ENCODE assay signal across 8 mouse cellular contexts in the genomic region with DNA sequence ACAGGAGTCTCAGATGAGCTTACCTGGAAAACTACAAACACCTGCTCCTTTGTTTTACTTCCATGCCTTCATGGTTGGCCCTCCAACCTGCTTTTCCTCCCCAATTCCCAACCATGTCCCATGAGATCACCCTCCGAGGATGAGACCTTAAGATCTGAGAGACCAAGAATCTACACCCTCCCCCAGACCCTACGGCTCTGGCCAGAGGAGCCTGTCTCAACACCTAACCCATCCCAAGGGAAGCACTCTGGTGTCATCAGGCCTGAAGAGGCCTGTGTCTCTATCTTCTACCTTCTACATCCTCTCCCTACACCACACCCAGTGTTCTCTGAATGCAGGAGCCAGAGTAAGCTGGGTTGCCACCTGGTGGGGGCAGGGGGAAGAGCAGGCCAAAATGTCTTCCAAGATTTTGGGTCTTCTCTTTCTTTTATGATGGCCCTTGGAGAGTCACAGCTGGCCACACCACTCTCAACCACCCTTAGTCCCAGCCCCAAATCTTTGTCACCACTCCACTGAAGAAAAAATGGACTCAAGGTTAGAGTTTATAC. TPM values are rescaled to one million over a fixed set of nuclear protein-coding genes. Genes with fewer than 3 reads are reported as not detected.
DNase-seq lines count a peak whose midpoint lies in the region; ATAC-seq lines count a peak whose summit lies in the region.

No protein-coding gene starts in this region.

- no peak overlapping the region for H3K4me3 ChIP-seq in forebrain, embryonic 14.5 days (ENCODE audit: low read depth, low read length)
- H3K4me3 ChIP-seq in forebrain, embryonic 16.5 days (replicated peaks; ENCODE audit: low read length): no peak overlapping the region
- no peak overlapping the region for H3K4me3 ChIP-seq in midbrain, embryonic 12.5 days
- H3K4me3 ChIP-seq in midbrain, embryonic 16.5 days (ENCODE audit: low read depth, low read length): no peak overlapping the region

- no peaks in the 10 kb centered on the region for H3K9me3 ChIP-seq in forebrain, embryonic 14.5 days (replicated peaks; ENCODE audit: control insufficient read depth, low read length)
- no peaks in the 10 kb centered on the region for H3K9me3 ChIP-seq in forebrain, embryonic 16.5 days (ENCODE audit: control insufficient read depth, low read length)
- H3K9me3 ChIP-seq in midbrain, embryonic 12.5 days: no peaks in the 10 kb centered on the region
- H3K9me3 ChIP-seq in midbrain, embryonic 16.5 days (replicated peaks; ENCODE audit: control insufficient read depth, low read length, poor library complexity, severe bottlenecking): no peaks in the 10 kb centered on the region

- no peak overlapping the region for H3K27ac ChIP-seq in forebrain, embryonic 14.5 days (ENCODE audit: low read depth, low read length)
- no peak overlapping the region for H3K27ac ChIP-seq in forebrain, embryonic 16.5 days (ENCODE audit: low read length)
- no peak overlapping the region for H3K27ac ChIP-seq in midbrain, embryonic 12.5 days (replicated peaks)
- no peak overlapping the region for H3K27ac ChIP-seq in midbrain, embryonic 16.5 days (ENCODE audit: low read length)

- 98% methylated on average over 2 of the region's 2 CpGs for WGBS in forebrain, embryonic 14.5 days
- WGBS in forebrain, embryonic 16.5 days: 98% methylated on average over 2 of the region's 2 CpGs
- WGBS in midbrain, embryonic 12.5 days: 80% methylated on average over 2 of the region's 2 CpGs
- WGBS in midbrain, embryonic 16.5 days: 100% methylated on average over 2 of the region's 2 CpGs

- H3K27me3 ChIP-seq in forebrain, embryonic 14.5 days (replicated peaks; ENCODE audit: control insufficient read depth, insufficient read depth, low read length): no peaks in the 10 kb centered on the region
- no peaks in the 10 kb centered on the region for H3K27me3 ChIP-seq in forebrain, embryonic 16.5 days (replicated peaks; ENCODE audit: control insufficient read depth, insufficient read depth, low read length)
- H3K27me3 ChIP-seq in midbrain, embryonic 12.5 days: 0 out of 2 replicates have a peak, but pooled peaks cover 3% of the 10 kb centered on the region
- no peaks in the 10 kb centered on the region for H3K27me3 ChIP-seq in midbrain, embryonic 16.5 days (ENCODE audit: control insufficient read depth, insufficient read depth, low read depth, low read length)

- DNase-seq in forebrain, embryonic 14.5 days (ENCODE audit: low spot score): peak; percentile 46
- DNase-seq in mesoderm, embryonic 11.5 days (ENCODE audit: low read depth, low spot score): peak; percentile 60
- DNase-seq in left cerebral cortex, postnatal 10 days (ENCODE audit: extremely low spot score in 1 of 2, low spot score in 2 of 2): no peak
- no peak for DNase-seq in gastrocnemius, postnatal 25 days

- ATAC-seq in forebrain, embryonic 14.5 days: peak; percentile 40; the same call in 1 of the 2 replicates
- no peak for ATAC-seq in forebrain, embryonic 16.5 days
- no peak for ATAC-seq in midbrain, embryonic 12.5 days (ENCODE audit: low FRiP score, low read depth)
- ATAC-seq in midbrain, embryonic 16.5 days: no peak
- ATAC-seq in common myeloid progenitor, adult 5-6 weeks (replicated peaks; ENCODE audit: low read depth, poor library complexity, severe bottlenecking): peak; percentile 81

- H3K4me2 ChIP-seq in forebrain, embryonic 14.5 days (ENCODE audit: low read length): no peak overlapping the region
- no peak overlapping the region for H3K4me2 ChIP-seq in forebrain, embryonic 16.5 days (ENCODE audit: low read length)
- H3K4me2 ChIP-seq in midbrain, embryonic 12.5 days (replicated peaks): no peak overlapping the region
- no peak overlapping the region for H3K4me2 ChIP-seq in midbrain, embryonic 16.5 days (ENCODE audit: low read length)

- no peaks in the 10 kb centered on the region for H3K4me1 ChIP-seq in forebrain, embryonic 14.5 days (ENCODE audit: control insufficient read depth, insufficient read depth, low read length)
- peaks cover 6% of the 10 kb centered on the region for H3K4me1 ChIP-seq in forebrain, embryonic 16.5 days (replicated peaks; ENCODE audit: control insufficient read depth, insufficient read depth, low read length)
- H3K4me1 ChIP-seq in midbrain, embryonic 12.5 days: no peaks in the 10 kb centered on the region
- no peaks in the 10 kb centered on the region for H3K4me1 ChIP-seq in midbrain, embryonic 16.5 days (ENCODE audit: control insufficient read depth, insufficient read depth, low read length)

- no peak overlapping the region for H3K9ac ChIP-seq in forebrain, embryonic 14.5 days (ENCODE audit: low read length)
- no peak overlapping the region for H3K9ac ChIP-seq in forebrain, embryonic 16.5 days (replicated peaks; ENCODE audit: low read depth, low read length)
- H3K9ac ChIP-seq in midbrain, embryonic 12.5 days (replicated peaks): 0 out of 2 replicates have a peak overlapping the region, but pooled peaks have one; percentile 2
- no peak overlapping the region for H3K9ac ChIP-seq in midbrain, embryonic 16.5 days (ENCODE audit: low read depth, low read length)

- H3K36me3 ChIP-seq in forebrain, embryonic 14.5 days (ENCODE audit: control insufficient read depth, insufficient read depth, low read length): peaks cover 41% of the 10 kb centered on the region
- peaks cover 10% of the 10 kb centered on the region for H3K36me3 ChIP-seq in forebrain, embryonic 16.5 days (ENCODE audit: control insufficient read depth, insufficient read depth)
- peaks cover 43% of the 10 kb centered on the region for H3K36me3 ChIP-seq in midbrain, embryonic 12.5 days
- H3K36me3 ChIP-seq in midbrain, embryonic 16.5 days (ENCODE audit: control insufficient read depth, insufficient read depth, low read length): peaks cover 9% of the 10 kb centered on the region; the same call in 1 of the 2 replicates

- intact Hi-C loops in left cerebral cortex, postnatal 10 days (cut with DNase I): no loop called here

RNA-seq across cellular contexts. Expression of gene Akap1, which starts 34.1 kb away (rescaled TPM):
- polyA plus RNA-seq in forebrain, embryonic 14.5 days (2014; fragmentation: Nextera tagmentation; extraction: Ambion mirVana): 18.7 and 27.7 TPM in 2 replicates
- 37.5 and 40.7 TPM in 2 replicates for polyA plus RNA-seq in forebrain, embryonic 16.5 days (2015; fragmentation: Nextera tagmentation; extraction: Ambion mirVana)
- polyA plus RNA-seq in midbrain, embryonic 12.5 days (2016; fragmentation: Nextera tagmentation; extraction: Ambion mirVana): 20.3 and 23.7 TPM in 2 replicates
- 31.2 and 33.3 TPM in 2 replicates for polyA plus RNA-seq in midbrain, embryonic 16.5 days (2015; fragmentation: Nextera tagmentation; extraction: Ambion mirVana)
- total RNA-seq in common myeloid progenitor, adult 5-6 weeks (2017): 24.5 and 26.5 TPM in 2 replicates
- 10 to 100 TPM; 43.6 to 47.6 TPM for total RNA-seq in left cerebral cortex, postnatal 10 days (2021)
- total RNA-seq in gastrocnemius, postnatal 25 days (2021): 10 to 100 TPM; 65.8 to 77.9 TPM

Comparison
In these comparisons a context has a peak if more than half of its experiments do, and no peak if none do; other contexts are left out.
1. ATAC-seq: peak in forebrain, embryonic 14.5 days (single experiment) and common myeloid progenitor, adult 5-6 weeks (single experiment); none in forebrain, embryonic 16.5 days (single experiment), midbrain, embryonic 12.5 days (single experiment) and midbrain, embryonic 16.5 days (single experiment).
2. DNase-seq: peak in forebrain, embryonic 14.5 days (single experiment) and mesoderm, embryonic 11.5 days (single experiment); none in left cerebral cortex, postnatal 10 days (0 of 2) and gastrocnemius, postnatal 25 days (single experiment).